Mouse (Mus musculus): ENCODE measurements at regions not wholly inside any gene's neighbourhood (a gene's known extent, or its start where the extent isn't known, plus 50 kb on each side); places are given as distances from the start of the nearest gene placed in this dataset.

DNA sequence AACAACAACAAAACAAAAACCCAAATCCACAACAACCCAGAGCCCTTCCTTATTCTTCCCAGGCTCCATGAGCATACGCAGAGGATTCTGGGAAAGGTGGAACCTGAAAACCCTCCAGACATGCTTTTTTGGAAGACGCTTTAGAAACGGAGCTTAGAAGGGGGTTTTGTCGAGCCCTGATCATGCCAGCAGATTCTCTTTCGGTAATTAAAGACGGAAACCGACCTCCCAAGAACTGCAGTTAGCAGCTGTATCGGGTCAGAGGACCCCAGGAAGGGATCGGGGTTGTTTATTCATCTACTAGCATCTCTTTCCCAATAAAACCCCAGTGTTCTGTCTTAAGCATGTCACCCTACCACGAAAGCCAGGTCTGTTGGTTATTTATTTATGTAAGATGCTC is 298.1 kb downstream of the Slc4a3 start:
- Histone ChIP-seq H3K4me3 (no peak overlapping the region), H3K4me1 (peaks cover 11% of the 10 kb centered on the region), H3K9ac (no peak overlapping the region), H3K27me3 (replicated peaks) (no peaks in the 10 kb centered on the region), H3K27ac (no peak overlapping the region), H3K36me3 (no peaks in the 10 kb centered on the region), H3K4me2 (replicated peaks) (no peak overlapping the region), H3K9me3 (no peaks in the 10 kb centered on the region)
- ATAC-seq (ENCODE audit: low FRiP score, low read depth): no peak
- 73% methylated on average over 10 of the region's 10 CpGs for WGBS

DNA sequence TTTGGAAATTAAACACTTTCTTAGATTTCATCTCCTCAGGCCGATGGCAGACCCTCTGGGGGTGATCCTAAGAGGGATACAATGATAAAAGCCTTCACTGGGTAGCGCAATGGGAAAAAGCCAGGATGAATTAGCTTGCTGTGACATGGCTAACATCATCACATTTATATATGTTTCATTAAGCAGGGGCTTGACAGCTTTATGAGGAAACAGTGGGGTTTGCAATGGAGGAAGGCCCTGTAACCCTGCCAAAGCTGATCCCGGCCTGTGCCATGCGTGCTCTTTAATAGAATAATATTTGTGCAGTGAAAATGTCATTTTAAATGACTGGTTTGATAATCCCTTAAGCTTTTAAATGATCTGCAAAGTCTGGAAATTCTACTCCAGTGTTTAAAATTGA is 298.5 kb downstream of the Slc4a3 start:
- H3K4me1 ChIP-seq: peaks cover 11% of the 10 kb centered on the region
- no peak overlapping the region for H3K27ac ChIP-seq
- H3K9me3 ChIP-seq: no peaks in the 10 kb centered on the region
- 63% methylated on average over 4 of the region's 4 CpGs for WGBS
- no peak overlapping the region for H3K4me2 ChIP-seq (replicated peaks)
- no peak overlapping the region for H3K4me3 ChIP-seq
- no peaks in the 10 kb centered on the region for H3K36me3 ChIP-seq
- no peak for ATAC-seq (ENCODE audit: low FRiP score, low read depth)
- H3K27me3 ChIP-seq (replicated peaks): no peaks in the 10 kb centered on the region
- H3K9ac ChIP-seq: no peak overlapping the region

DNA sequence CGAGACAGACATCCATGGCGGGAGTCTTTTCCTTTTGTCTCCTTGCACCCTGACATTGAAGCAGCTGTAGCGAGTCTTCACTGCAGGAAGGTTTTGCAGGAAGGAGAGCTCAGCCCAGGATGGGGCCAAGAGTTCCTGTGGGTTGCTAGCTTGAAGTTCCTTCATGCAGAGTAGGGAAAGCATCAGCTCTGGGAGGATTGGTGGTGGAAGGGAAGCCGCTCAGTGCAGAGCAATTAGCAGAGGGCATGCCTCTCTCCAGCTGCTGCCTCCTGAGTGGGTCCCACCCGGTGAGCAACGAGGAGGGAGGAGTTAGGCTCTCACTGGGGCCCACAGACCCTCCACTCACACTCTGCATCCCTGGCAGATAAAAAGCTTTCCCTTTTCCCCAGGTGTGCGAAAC is 298.9 kb downstream of the Slc4a3 start:
- Histone ChIP-seq H3K4me1 (peaks cover 11% of the 10 kb centered on the region), H3K4me3 (no peak overlapping the region), H3K4me2 (replicated peaks) (no peak overlapping the region), H3K9me3 (no peaks in the 10 kb centered on the region), H3K27ac (no peak overlapping the region), H3K36me3 (no peaks in the 10 kb centered on the region), H3K27me3 (replicated peaks) (no peaks in the 10 kb centered on the region), H3K9ac (no peak overlapping the region)
- WGBS: 30% methylated on average over 7 of the region's 7 CpGs
- ATAC-seq (ENCODE audit: low FRiP score, low read depth): no peak

DNA sequence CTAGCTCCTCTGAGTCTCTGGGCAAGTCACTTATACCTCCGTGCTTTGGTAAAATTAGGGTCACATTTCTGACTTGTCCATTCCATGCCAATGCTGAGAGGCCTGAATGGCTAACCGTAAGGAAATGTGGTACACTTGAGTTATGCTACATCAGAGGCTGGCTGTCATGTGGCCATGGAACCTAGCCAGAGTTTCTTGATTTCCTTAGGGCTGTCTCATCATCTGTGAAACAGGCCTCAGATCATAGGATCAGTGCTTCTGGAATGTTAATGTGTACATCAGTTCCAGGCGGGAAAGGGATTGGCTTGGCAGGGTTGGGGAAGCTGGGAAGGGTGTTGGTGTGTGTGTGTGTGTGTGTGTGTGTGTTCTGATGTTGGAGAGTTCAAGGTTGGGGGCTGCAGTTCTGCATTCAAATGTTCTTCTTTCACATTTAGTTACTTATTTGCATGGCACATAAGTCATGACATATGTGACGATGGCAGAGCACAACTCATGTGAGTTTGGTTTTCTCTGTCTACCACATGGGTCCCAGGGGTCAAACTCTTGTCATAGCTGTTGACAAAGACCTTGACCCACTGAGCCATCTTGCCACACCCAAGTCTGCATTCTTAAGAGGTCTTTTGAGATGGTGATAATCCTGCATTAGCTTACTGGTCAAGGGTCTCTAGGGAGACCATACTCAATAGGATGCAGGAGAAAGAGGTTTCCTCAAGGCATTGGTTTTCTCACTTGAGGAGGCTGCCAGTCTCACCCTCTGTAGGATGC is 299.9 kb downstream of the Slc4a3 start:
- Histone ChIP-seq H3K4me2 (replicated peaks) (no peak overlapping the region), H3K27ac (no peak overlapping the region), H3K4me3 (no peak overlapping the region), H3K9ac (no peak overlapping the region), H3K36me3 (no peaks in the 10 kb centered on the region), H3K9me3 (no peaks in the 10 kb centered on the region), H3K4me1 (peaks cover 11% of the 10 kb centered on the region), H3K27me3 (replicated peaks) (no peaks in the 10 kb centered on the region)
- ATAC-seq (ENCODE audit: low FRiP score, low read depth): no peak
- WGBS: 89% methylated on average over 4 of the region's 4 CpGs

DNA sequence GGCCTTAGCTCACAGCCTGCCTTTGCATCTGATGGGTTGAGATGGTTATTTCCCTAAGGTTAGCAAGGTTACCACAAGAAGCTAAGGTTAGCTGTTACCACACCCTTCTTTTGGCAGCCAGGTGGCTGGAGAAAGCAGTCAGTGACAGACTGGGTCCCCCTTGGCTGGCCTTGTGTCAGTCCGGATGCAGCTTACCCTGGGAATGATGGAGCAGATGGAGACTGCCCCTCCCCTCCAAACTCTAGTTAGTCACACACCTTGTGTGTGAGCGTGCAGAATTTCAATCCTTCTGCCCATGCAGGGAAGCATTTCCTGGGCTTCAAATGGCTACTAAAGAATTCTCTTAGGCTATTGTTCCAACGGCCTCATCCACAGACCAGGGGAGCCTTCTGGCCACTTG is 301.6 kb downstream of the Slc4a3 start:
- H3K27me3 ChIP-seq (replicated peaks): no peaks in the 10 kb centered on the region
- no peak overlapping the region for H3K27ac ChIP-seq
- ATAC-seq (ENCODE audit: low FRiP score, low read depth): no peak
- no peak overlapping the region for H3K4me3 ChIP-seq
- no peaks in the 10 kb centered on the region for H3K36me3 ChIP-seq
- 59% methylated on average over 3 of the region's 3 CpGs for WGBS
- H3K4me1 ChIP-seq: peaks cover 11% of the 10 kb centered on the region
- H3K9ac ChIP-seq: no peak overlapping the region
- no peak overlapping the region for H3K4me2 ChIP-seq (replicated peaks)
- H3K9me3 ChIP-seq: no peaks in the 10 kb centered on the region

DNA sequence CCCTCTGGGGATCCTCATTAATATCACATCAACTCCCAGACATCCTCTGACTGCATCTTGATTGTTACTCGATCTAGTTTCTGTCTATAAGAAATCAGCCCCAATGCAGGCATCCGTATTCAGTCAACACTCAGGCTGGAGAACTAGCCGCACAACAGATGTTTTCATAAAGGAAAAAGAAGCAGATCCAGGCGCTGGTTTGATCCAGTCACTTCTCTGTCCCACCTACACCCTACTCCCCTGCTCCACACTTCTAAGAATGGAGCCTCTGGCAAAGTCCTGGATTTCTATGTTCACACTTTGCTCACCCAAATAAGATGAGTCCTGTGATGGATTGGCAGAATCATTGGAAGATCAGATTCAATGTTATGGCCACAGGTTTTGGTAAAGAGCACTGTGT is 302.4 kb downstream of the Slc4a3 start:
- no peak overlapping the region for H3K9ac ChIP-seq
- H3K27me3 ChIP-seq (replicated peaks): no peaks in the 10 kb centered on the region
- H3K4me2 ChIP-seq (replicated peaks): no peak overlapping the region
- H3K36me3 ChIP-seq: no peaks in the 10 kb centered on the region
- no peak overlapping the region for H3K27ac ChIP-seq
- ATAC-seq (ENCODE audit: low FRiP score, low read depth): no peak
- no peak overlapping the region for H3K4me3 ChIP-seq
- peaks cover 11% of the 10 kb centered on the region for H3K4me1 ChIP-seq
- H3K9me3 ChIP-seq: no peaks in the 10 kb centered on the region
- WGBS: 82% methylated on average over 4 of the region's 4 CpGs

DNA sequence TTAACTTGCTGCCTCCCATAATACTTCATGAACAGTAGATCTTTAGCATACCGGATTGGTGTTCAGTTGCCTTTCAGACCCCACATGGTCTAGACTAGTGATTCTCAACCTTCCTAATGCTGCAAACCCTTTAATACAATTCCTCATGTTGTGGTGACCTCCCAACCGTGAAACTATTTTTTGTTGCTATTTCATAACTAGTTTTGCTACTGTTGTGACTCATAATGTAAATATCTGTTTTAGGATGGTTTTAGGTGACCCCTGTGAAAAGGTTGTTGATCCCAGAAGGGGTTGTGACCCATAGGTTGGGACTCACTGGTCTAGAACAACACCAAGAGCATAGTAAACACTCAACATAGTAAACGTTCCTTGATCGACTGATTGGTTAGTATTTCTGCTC is 304.1 kb downstream of the Slc4a3 start:
- WGBS: 94% methylated on average over 4 of the region's 4 CpGs
- H3K27me3 ChIP-seq (replicated peaks): no peaks in the 10 kb centered on the region
- ATAC-seq (ENCODE audit: low FRiP score, low read depth): no peak
- no peaks in the 10 kb centered on the region for H3K36me3 ChIP-seq
- H3K27ac ChIP-seq: no peak overlapping the region
- H3K4me3 ChIP-seq: no peak overlapping the region
- H3K9me3 ChIP-seq: no peaks in the 10 kb centered on the region
- peaks cover under 1% of the 10 kb centered on the region for H3K4me1 ChIP-seq
- H3K4me2 ChIP-seq (replicated peaks): no peak overlapping the region
- H3K9ac ChIP-seq: no peak overlapping the region

DNA sequence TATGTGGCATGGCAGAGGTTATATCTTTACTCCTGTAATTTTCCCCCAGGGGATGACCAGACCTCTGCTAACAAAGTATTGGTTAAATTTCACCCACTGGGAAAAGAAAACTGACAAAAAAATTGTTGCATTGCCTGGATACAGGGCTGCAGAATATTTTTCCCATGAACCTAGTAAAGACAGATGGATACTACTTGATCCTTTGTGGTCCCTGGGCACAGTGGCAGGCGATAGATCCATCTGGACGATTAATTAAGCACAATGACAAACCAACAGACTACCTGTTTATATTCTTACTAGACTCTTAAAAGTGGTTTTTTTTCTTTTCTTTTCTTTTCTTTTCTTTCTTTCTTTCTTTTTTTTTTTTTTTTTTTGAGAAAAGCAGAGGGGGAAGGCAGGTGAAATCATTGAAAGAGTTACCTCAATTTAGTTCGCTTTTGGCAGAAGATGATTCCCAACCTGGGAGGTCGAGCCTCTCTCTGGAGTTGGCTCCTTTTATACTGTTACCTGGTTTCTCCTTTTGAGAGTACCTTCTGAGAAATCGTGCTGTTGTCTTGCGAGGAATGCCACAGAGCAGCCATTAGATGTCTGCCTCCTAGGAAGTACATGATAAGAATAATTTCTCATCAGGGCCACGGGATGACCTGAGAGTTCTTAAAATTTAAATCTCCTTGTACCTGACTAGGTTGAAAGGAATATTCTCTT is 312.6 kb downstream of the Slc4a3 start:
- 90% methylated on average over 7 of the region's 7 CpGs for WGBS
- no peak for ATAC-seq (ENCODE audit: low FRiP score, low read depth)
- H3K27ac ChIP-seq: no peak overlapping the region

DNA sequence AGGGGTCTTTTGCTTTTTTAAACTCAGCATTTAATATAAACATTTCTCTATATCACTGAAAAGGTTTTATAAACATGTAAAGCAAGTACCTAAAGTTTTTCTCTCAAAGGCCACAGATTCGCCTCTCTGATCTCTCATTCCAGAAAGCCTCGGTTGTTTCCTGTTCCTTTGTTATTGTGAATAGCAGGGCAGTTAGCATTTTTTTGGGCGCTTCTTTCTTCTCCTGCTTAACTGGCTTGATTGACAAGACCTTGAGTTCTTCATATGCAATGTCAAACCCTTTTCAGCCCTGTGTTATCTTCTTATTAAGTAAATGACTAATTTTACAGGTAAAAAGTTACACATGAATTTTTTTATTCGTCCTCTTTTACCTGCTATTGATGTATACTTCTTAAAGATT is 316.7 kb downstream of the Slc4a3 start:
- Histone ChIP-seq H3K9me3 (no peaks in the 10 kb centered on the region), H3K27me3 (replicated peaks) (no peaks in the 10 kb centered on the region), H3K27ac (no peak overlapping the region), H3K9ac (no peak overlapping the region), H3K4me1 (no peaks in the 10 kb centered on the region), H3K4me2 (replicated peaks) (no peak overlapping the region), H3K36me3 (no peaks in the 10 kb centered on the region), H3K4me3 (no peak overlapping the region)
- 65% methylated on average over 4 of the region's 4 CpGs for WGBS
- no peak for ATAC-seq (ENCODE audit: low FRiP score, low read depth)

More for the DNA sequence above, 312.6 kb downstream of the Slc4a3 start:
- H3K36me3 ChIP-seq: no peaks in the 10 kb centered on the region
- H3K27me3 ChIP-seq (replicated peaks): no peaks in the 10 kb centered on the region
- no peaks in the 10 kb centered on the region for H3K4me1 ChIP-seq
- H3K9ac ChIP-seq: no peak overlapping the region
- no peaks in the 10 kb centered on the region for H3K9me3 ChIP-seq
- no peak overlapping the region for H3K4me3 ChIP-seq
- no peak overlapping the region for H3K4me2 ChIP-seq (replicated peaks)

DNA sequence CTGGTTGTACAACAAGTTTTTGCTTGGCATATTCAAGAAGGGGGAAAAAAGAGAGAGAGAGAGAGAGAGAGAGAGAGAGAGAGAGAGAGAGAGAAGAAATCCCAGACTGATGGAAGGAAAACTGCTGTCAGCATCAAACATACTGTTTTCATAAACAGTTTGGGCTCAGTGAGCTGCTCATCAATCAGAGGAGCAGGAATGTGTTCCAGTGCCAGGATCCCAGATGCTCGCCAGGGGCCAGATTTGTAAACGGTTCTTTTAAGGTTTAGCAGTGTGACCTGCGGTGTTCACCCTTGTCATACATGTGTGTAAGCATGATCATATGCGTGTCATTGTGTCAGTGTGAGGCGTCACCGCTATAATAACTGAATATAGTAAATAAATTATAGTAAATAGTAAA is 320.5 kb downstream of the Slc4a3 start:
- Histone ChIP-seq H3K36me3 (no peaks in the 10 kb centered on the region), H3K27me3 (replicated peaks) (no peaks in the 10 kb centered on the region), H3K4me1 (no peaks in the 10 kb centered on the region), H3K4me2 (replicated peaks) (no peak overlapping the region), H3K4me3 (no peak overlapping the region), H3K27ac (no peak overlapping the region), H3K9ac (no peak overlapping the region), H3K9me3 (no peaks in the 10 kb centered on the region)
- WGBS: 78% methylated on average over 6 of the region's 6 CpGs
- no peak for ATAC-seq (ENCODE audit: low FRiP score, low read depth)

DNA sequence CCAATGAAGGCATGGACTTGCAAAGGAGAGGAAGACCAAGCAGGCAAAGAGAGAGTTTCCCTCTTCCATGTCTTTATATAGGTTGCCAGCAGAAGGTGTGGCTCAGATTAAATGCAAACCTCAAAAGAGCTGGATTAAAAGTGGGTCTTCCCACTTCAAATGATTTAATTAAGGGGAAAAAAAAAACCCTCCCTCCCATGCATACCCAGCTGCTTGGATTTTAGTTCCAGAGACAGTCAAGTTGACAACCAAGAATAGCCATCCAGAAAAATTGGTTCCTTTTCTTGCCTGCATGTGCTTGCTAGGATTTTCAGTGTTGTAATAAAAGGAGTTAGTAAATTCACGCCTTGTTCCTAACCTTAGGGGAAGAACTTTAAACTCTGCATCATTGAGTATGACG is 323.3 kb downstream of the Slc4a3 start:
- WGBS: 83% methylated on average over 2 of the region's 2 CpGs
- no peak overlapping the region for H3K9ac ChIP-seq

DNA sequence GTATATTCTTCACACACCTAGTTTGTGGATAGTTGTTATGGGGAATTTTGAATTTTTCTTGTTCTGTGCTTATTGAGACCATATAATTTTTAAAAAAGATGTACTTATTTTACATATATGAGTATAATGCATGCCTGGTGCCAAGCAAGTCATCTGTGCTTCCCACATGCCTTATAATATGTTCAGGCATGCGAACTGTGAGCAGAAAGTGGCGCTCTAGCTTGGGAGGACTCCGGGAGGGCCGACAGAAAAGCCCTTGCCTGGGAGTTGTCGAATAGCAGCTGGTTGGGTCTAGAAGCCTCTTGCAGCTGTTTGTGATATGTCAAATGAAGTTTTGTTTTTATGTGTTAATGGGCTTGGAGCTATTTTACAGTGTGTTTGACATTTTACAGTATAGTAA is 323.8 kb downstream of the Slc4a3 start:
- 86% methylated on average over 5 of the region's 5 CpGs for WGBS
- Histone ChIP-seq H3K9me3 (no peaks in the 10 kb centered on the region), H3K4me2 (replicated peaks) (no peak overlapping the region), H3K27me3 (replicated peaks) (no peaks in the 10 kb centered on the region), H3K9ac (no peak overlapping the region), H3K4me1 (no peaks in the 10 kb centered on the region), H3K4me3 (no peak overlapping the region), H3K27ac (no peak overlapping the region), H3K36me3 (no peaks in the 10 kb centered on the region)
- ATAC-seq (ENCODE audit: low FRiP score, low read depth): no peak

More for the DNA sequence above, 323.3 kb downstream of the Slc4a3 start:
- H3K36me3 ChIP-seq: no peaks in the 10 kb centered on the region
- H3K4me3 ChIP-seq: no peak overlapping the region
- H3K9me3 ChIP-seq: no peaks in the 10 kb centered on the region
- ATAC-seq (ENCODE audit: low FRiP score, low read depth): no peak
- no peaks in the 10 kb centered on the region for H3K27me3 ChIP-seq (replicated peaks)
- no peak overlapping the region for H3K27ac ChIP-seq
- H3K4me1 ChIP-seq: no peaks in the 10 kb centered on the region
- no peak overlapping the region for H3K4me2 ChIP-seq (replicated peaks)

DNA sequence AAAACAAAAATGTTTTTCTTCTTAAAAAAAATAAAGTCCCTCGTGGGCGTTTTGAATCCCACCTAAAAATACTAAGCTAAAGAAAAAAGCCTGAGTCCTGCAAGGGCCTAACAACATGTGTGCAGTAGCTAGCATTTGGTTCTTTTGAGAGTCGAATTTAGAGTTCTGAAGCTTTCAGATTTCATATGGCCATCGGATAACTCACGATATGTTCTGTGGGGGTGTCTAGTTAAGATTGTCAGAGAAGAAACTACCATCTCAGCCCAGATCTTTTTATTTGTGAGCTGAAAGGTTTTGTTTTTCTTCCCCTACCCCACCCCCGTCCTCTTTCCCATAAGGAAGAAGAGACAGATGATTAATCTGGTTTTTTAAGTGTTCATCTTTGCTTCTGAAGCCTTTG is 327.8 kb downstream of the Slc4a3 start:
- ATAC-seq (ENCODE audit: low FRiP score, low read depth): no peak
- Histone ChIP-seq H3K4me2 (replicated peaks) (no peak overlapping the region), H3K4me1 (no peaks in the 10 kb centered on the region), H3K9ac (no peak overlapping the region), H3K27me3 (replicated peaks) (no peaks in the 10 kb centered on the region), H3K36me3 (no peaks in the 10 kb centered on the region), H3K9me3 (no peaks in the 10 kb centered on the region), H3K27ac (no peak overlapping the region), H3K4me3 (no peak overlapping the region)
- 90% methylated on average over 6 of the region's 6 CpGs for WGBS

Measured in neural tube, embryonic 12.5 days (tissue).